Mouse (Mus musculus) neural tube, embryonic 10.5 days (tissue): Measurements from ENCODE around the gene Lrig1.
"Not testable (repeated sequence)": the region's sequence is repeated elsewhere in the genome, so short reads cannot be mapped to it uniquely, and the experiment has no call there.

ENCODE experiments used
- DNase-seq: peaks from one replicate; pipeline ENCODE4 v3.0.0-alpha.2; 2017; ENCODE audit warnings: low spot score; ENCODE audit errors: extremely low spot score

The Lrig1 gene

DNA sequence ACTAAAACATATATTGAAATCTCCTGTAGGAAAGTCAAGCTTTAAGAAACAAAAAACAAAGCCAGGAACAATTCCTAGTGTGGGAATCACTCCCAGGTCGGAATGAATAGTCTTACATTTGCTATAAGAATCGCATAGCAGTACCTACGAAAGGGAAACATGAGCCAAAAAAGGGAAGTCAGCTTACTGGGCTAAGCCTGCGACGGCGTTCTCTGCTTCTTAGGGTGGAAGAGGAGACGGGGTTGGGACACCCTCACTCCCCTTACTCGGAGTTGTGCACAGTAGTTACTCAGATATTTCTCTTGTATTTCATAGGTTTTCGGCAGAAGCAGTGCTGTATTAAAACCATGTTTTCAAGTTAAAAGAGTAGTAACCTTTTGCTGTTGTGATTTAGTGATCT is 117.9 kb downstream of the Lrig1 start:
- DNase-seq = no peak

DNA sequence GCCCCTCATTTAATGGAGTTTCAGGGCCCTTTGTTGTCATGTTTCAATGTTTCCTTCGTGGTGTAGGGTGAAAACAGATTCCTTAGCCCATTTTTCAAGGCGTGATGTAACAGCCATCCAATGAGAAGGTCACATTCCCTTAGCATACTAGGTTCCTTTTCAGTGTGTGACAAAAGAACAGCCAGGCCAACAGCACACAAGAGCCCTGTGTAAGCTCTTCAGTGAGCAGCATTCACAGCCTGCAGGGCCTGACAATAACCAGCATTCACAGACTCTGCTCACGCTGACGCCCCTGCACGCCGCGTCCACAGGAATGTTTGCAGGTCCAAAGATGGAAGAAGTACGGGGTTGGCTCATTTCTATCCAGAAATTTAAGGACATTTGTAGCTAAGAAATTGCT is 122.0 kb downstream of the Lrig1 start:
- no peak for DNase-seq

DNA sequence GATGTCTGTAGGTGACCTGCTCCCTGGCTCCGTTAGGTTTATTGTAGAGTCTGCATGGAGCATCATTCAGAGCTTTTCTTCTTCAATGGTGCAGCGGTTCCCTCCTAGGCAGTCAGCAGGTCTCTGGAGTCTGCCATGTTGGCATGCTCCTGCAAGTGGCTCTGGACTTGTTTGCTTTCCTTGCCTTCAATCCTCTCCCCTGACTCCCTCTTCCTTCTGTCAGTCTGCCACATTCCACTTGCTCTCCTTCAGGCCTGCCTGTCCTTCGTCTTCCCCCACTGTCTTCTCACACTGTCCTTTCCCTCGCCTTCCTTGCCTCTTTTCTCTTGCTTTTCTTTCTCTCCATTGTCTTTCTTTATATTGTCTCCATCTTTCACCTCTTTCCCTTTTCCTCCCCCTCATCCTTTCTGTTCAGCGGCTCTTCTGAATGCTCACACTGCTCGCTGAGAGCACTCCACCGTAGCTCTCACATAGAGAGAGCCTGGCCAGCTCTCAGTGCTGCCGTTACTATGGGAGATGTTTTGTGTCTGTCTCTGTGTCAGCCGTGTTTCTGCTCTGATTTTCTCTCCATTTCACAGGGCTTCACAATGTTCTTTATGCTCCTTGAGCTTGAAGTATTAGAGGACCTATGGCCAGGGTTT is 124.3 kb downstream of the Lrig1 start:
- no peak for DNase-seq

DNA sequence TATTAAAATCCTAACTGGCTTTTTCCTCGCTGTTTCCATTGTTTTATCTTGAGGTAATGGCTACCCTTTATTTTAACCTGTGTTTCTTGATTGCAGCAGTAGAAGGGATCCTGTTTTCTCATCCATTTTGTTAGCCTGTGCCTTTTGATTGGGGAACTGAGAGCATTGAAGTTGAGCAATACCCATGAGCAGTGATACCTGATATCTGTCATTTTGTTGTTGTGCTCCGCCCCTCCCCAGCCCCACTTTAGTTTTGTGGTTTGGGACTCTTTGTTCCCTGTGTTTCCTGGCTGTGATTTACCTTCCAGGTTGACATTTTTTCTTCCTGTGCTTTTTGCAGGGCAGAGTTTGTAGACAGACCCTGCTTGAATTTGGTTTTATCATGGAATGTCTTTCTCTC is 131.9 kb downstream of the Lrig1 start:
- no peak for DNase-seq

DNA sequence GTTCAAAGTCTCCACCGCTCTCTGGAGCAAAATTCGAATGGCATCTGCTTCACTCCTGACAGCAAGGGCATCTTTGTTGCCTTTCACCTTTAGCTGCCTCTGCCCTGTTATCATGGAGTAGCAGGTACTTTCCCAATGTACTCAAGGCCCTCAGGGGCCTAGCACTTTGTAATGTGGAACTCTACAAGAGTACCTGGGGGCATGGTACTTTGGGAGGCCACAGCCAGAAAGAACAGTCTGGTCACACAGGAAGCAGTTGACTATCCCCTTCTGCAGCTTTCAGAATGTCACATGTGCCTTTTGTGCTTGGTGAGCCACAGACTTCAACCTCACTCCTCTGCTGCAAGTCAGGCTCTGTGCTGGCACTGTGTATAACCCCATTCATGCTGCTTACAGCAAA is 134.2 kb downstream of the Lrig1 start:
- DNase-seq = no peak

DNA sequence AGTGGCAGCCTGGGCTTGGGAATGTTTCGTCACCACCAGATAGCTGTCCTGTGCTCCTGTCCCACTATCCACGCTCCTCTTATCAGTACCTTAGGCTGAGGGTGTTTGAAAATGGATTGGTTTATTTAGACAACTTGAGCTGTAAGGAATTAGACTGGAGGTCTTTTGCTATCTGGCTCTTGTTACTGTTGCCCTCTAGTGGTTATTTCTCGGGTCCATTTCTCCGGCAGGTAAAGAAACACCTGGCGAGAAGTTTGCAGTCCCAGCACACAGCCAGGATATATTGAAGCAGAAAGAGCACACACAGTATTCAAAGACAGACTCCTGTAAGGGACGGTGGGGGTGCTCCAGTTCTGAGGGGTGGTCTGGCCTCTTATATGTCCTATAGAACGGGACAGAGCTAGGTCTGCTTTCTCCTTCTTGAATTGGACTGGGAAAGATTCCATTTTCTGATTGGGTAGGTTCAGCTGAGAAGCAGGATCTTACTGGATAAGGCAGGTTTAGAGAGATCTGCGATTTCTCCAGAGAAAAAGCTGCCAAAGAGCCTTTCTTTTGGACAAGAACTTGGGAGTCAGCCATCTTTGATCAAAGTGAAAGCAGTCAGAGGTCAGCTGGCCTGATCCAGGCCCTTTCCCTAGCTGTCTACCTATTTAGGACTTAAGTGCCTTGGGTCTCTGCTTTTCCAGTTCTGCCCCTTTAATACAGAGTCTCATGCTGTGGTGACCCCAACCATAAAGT is 136.6 kb downstream of the Lrig1 start:
- no peak for DNase-seq

DNA sequence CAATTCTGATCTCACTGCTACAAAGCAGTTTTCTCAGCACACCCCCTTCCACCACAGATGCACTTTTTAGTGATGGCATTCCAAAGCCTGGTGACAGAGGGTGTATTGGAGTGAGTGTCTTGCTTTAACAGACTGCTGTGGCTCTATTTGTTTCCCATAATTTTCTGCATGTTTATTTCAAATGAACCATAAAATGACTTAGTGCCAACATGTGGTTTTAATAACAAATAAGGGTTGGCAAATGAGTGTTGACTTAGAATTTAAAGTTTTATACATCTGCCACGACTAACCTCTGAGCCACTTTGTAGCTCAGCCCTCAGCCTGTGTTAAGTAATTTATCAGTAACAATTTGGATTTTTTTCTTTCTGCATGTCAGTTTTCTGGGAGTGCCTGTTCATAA is 138.6 kb downstream of the Lrig1 start:
- no peak for DNase-seq

DNA sequence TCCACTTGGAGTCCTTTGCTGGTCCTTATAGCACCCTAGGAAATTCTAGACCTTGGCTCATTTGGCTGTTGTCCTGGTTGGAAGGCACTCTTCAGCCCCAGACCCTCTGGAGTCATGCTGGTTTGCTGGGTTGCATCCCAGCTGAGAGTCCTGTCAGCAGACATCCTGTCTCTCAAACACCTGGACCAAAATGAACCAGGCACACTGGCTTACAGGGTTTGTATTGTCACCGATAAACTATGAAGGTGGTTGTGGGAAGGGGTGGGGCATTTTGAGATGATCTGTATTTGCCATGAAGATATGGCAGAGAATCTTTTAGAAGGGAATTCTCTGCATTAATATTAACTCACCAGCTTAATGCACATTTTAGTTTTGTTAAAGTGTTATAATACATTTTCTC is 139.1 kb downstream of the Lrig1 start:
- no peak for DNase-seq

DNA sequence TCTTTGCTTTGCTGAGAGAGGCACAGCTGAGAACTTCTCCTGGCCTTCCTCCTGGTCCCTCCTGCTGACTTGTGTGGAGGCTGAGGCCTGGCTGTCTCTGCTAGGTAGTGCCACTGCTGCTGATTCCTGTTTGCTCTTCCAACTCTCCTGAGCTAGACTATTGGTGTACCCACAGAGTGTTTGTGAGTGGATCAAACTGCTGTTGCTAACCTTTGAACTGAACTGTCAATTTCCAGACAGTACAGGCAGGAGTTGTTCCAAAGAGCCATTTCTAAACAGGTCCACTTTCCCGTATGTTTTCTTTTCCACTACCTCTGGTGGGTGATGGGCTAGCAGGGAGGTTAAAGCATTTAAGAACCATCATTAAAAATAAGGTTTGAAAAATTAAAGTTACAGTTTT is 141.4 kb downstream of the Lrig1 start:
- DNase-seq = not testable (repeated sequence)
